Mouse (Mus musculus): ENCODE results near the gene Wdr38.

- TF ChIP-seq ZC3H11A (IDR thresholded peaks at IDR 0.05; ENCODE audit: borderline replicate concordance, low read depth, low read length), result no peak
- no peak for TF ChIP-seq ZNF384 (IDR thresholded peaks at IDR 0.05; ENCODE audit: low read depth, low read length)
- TF ChIP-seq HCFC1 (IDR thresholded peaks at IDR 0.05; ENCODE audit: borderline replicate concordance, insufficient read depth, low read length), result no peak
- TF ChIP-seq MAFK (IDR thresholded peaks at IDR 0.05; ENCODE audit: insufficient read depth, low read depth, low read length), result no peak
Observed at GRCm38 (mm10) chr2:38964198-38964597, 33.1 kb upstream of the Wdr38 start.
